Mouse (Mus musculus) bone marrow macrophage, adult 2 months (primary cell): Measurements from ENCODE around the gene Olfr378.

Source experiments
- CTCF ChIP-seq: IDR thresholded peaks from 2 replicates; pipeline ENCODE4 v1.5.1; 2012; ENCODE audit warnings: low read depth, mild to moderate bottlenecking, low read length, moderate library complexity
- POLR2A ChIP-seq: IDR thresholded peaks from 2 replicates; pipeline ENCODE4 v1.6.1; 2012; ENCODE audit warnings: mild to moderate bottlenecking, low read depth, low read length, borderline replicate concordance

GRCm38 (mm10) chr11:73457408-73457807 is 29.1 kb upstream of the Olfr378 start, which contains the start of gene Olfr380:
- TF ChIP-seq CTCF (no peak), POLR2A (no peak)
